Mouse (Mus musculus) C2C12 (cell line): ENCODE measurements around the gene Derl3. TPM values are rescaled to one million over a fixed set of nuclear protein-coding genes. Genes with fewer than 3 reads are reported as not detected.

Experiments
- H3K27me3 ChIP-seq: one replicate; pipeline ENCODE4 v1.6.1; 2011; ENCODE audit not compliant: control insufficient read depth, insufficient read depth, insufficient read length
- H3K36me3 ChIP-seq: one replicate; pipeline ENCODE4 v1.6.1; 2011; ENCODE audit not compliant: control insufficient read depth, insufficient read depth
- H3K4me3 ChIP-seq: one replicate; pipeline ENCODE4 v1.5.1; 2011; ENCODE audit warnings: mild to moderate bottlenecking, control low read depth; ENCODE audit not compliant: poor library complexity, insufficient read depth, severe bottlenecking
- H3K79me2 ChIP-seq: one replicate; pipeline ENCODE4 v1.6.1; 2011; ENCODE audit not compliant: control insufficient read depth, insufficient read depth
- H3K79me3 ChIP-seq: one replicate; pipeline ENCODE4 v1.6.1; 2011; ENCODE audit warnings: low read depth, control low read depth
- H3ac ChIP-seq: one replicate; pipeline ENCODE3; 2011; ENCODE audit warnings: low read depth; ENCODE audit not compliant: control insufficient read depth, insufficient read length
- CEBPB ChIP-seq: IDR thresholded peaks from one replicate; pipeline ENCODE4 v1.6.1; 2011; ENCODE audit warnings: low read depth, mild to moderate bottlenecking, control low read depth, moderate library complexity
- CTCF ChIP-seq: IDR thresholded peaks from one replicate; pipeline ENCODE4 v1.5.1; 2011; ENCODE audit not compliant: control insufficient read depth, insufficient read depth, insufficient read length
- FOSL1 ChIP-seq: IDR thresholded peaks from one replicate; pipeline ENCODE4 v1.8.0; 2011; ENCODE audit warnings: mild to moderate bottlenecking, low read length; ENCODE audit not compliant: poor library complexity, insufficient read depth, severe bottlenecking
- MAX ChIP-seq: IDR thresholded peaks from one replicate; pipeline ENCODE4 v1.6.1; 2011; ENCODE audit warnings: mild to moderate bottlenecking, control low read depth
- MYOD1 ChIP-seq: IDR thresholded peaks from one replicate; pipeline ENCODE4 v1.6.1; 2011; ENCODE audit warnings: low read depth; ENCODE audit not compliant: control insufficient read depth, insufficient read length
- MYOG ChIP-seq: IDR thresholded peaks from one replicate; pipeline ENCODE4 v1.6.1; 2011; ENCODE audit not compliant: control insufficient read depth, insufficient read length; ENCODE audit errors: extremely low read depth
- USF1 ChIP-seq: IDR thresholded peaks from one replicate; pipeline ENCODE4 v1.6.1; 2011; ENCODE audit warnings: low read depth, mild to moderate bottlenecking, control low read depth, moderate library complexity
- polyA plus RNA-seq: library from polyadenylated mRNA; unstranded; fragments of >200 nt; fragmentation: generic; extraction: Trizol; gene quantifications from one replicate; pipeline ENCODE4 v1.2.1, GENCODE M21; 2012; ENCODE audit warnings: missing spikeins

Gene Derl3
- polyA plus RNA-seq, 1 experiment, result 0.25 TPM

DNA sequence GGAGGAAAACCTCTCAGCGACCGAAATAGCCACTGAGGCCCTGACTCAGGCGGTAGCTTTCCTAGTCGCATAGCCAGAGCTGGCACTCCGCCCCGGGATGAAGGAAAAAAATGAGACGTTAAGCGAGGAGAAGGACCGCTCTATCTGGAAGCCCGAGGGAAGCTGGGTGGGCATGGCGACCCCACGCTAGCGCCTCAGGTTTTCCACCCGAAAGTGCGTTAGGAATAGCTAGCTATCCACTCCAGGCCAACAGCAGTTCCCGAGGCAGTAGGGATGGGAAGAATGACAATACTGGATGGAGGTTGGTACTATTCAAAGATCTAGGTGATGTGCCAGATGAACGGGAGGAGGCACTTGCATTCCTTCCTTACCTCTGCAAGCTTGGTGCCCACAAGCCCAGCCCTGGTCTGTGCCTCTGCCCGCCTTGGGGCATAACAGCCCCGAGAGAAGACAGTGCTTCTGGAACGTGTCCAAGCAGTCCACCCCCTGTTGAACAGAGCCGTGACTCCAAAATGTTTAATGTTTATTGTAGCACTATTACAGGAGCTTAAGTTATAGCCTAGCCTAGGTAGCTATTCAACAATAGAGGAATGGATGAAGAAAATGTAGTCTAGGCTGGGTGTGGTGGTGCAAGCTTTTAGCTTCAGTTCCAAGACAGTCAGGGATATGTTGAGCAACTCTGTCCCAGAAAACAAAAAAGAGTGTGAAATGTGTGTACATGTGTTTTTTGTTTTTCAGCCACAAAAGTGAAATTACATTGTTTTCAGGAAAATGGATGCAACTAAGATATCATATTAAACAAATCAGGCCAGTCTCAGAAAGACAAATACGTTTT, 28.7 kb downstream of the Derl3 start:
- Histone ChIP-seq H3K4me3 (peak overlapping the region; percentile 97), H3K79me3 (peaks cover 43% of the 10 kb centered on the region), H3K27me3 (no peaks in the 10 kb centered on the region), H3K79me2 (peaks cover 56% of the 10 kb centered on the region), H3K36me3 (peaks cover 62% of the 10 kb centered on the region), H3ac (peak overlapping the region; percentile 69)
- TF ChIP-seq CTCF (no peak), USF1 (no peak), MYOD1 (no peak), CEBPB (no peak), FOSL1 (no peak), MAX (no peak), MYOG (no peak)

GRCm38 (mm10) chr10:75924324-75924723, 31.1 kb downstream of the Derl3 start:
- no peak overlapping the region for H3ac ChIP-seq
- H3K4me3 ChIP-seq, result no peak overlapping the region
- no peaks in the 10 kb centered on the region for H3K27me3 ChIP-seq
- peaks cover 61% of the 10 kb centered on the region for H3K36me3 ChIP-seq
- peaks cover 40% of the 10 kb centered on the region for H3K79me2 ChIP-seq
- TF ChIP-seq MYOG (no peak), MYOD1 (no peak), USF1 (no peak), CEBPB (no peak), MAX (no peak)
- H3K79me3 ChIP-seq, result peaks cover 20% of the 10 kb centered on the region

GRCm38 (mm10) chr10:75926396-75926795, 33.2 kb downstream of the Derl3 start:
- Histone ChIP-seq H3K4me3 (no peak overlapping the region), H3K79me2 (peaks cover 37% of the 10 kb centered on the region), H3K27me3 (no peaks in the 10 kb centered on the region), H3ac (no peak overlapping the region), H3K79me3 (peaks cover 5% of the 10 kb centered on the region), H3K36me3 (peaks cover 57% of the 10 kb centered on the region)
- TF ChIP-seq MYOG, result no peak
- TF ChIP-seq CEBPB, result no peak
- TF ChIP-seq MYOD1, result no peak
- no peak for TF ChIP-seq CTCF
- no peak for TF ChIP-seq MAX
- TF ChIP-seq FOSL1, result no peak
- TF ChIP-seq USF1, result no peak

DNA sequence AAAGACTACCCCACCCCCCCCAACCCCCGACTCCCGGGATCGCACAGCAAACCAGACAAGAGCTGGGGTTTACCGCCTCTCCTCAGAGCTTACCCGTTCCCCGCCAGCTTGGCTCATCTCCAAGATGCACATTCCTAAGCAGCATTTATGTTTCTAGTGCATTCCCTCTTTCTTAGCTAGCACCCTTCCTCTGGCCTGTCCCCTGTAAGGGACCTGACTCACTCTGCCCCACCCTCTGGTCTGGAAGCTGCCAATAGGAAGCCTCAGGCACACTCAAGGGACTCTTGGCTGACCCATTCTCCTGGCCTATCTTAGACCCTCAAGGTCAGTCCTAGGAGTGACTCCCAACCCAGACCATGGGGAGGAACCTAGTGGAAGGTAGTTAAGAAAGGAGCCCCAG, 37.1 kb downstream of the Derl3 start:
- Histone ChIP-seq H3K4me3 (peak overlapping the region; percentile 0), H3K27me3 (no peaks in the 10 kb centered on the region), H3K36me3 (peaks cover 28% of the 10 kb centered on the region), H3K79me2 (peaks cover 30% of the 10 kb centered on the region), H3K79me3 (peaks cover 3% of the 10 kb centered on the region), H3ac (no peak overlapping the region)
- TF ChIP-seq CEBPB (no peak), MYOG (no peak), USF1 (no peak), MAX (peak; percentile 45), FOSL1 (no peak), MYOD1 (no peak), CTCF (no peak)

- Histone ChIP-seq H3ac (no peak overlapping the region), H3K79me2 (peaks cover 30% of the 10 kb centered on the region), H3K79me3 (peaks cover 3% of the 10 kb centered on the region), H3K36me3 (peaks cover 17% of the 10 kb centered on the region), H3K27me3 (no peaks in the 10 kb centered on the region), H3K4me3 (peak overlapping the region; percentile 52)
- TF ChIP-seq MAX, result no peak
- TF ChIP-seq USF1, result no peak
- no peak for TF ChIP-seq CEBPB
- TF ChIP-seq MYOD1, result no peak
Observed at GRCm38 (mm10) chr10:75931311-75931710, 38.1 kb downstream of the Derl3 start.
